Mouse (Mus musculus): Measurements from ENCODE around the gene Bglap. TPM values are rescaled to one million over a fixed set of nuclear protein-coding genes. Genes with fewer than 3 reads are reported as not detected.

Bglap gene
- polyA plus RNA-seq, 1 experiment = 56.2 TPM

GRCm38 (mm10) chr3:88336058-88337013 lies 47.9 kb downstream of the Bglap start, which contains the start of the genes Tmem79 and Smg5:
Gene Tmem79 (minus strand): TSS chr3:88336148.
Gene Smg5 (plus strand): TSS chr3:88336260.
- Histone ChIP-seq H3K27ac (ENCODE audit: control insufficient read depth, insufficient read depth, low read depth, low read length, poor library complexity) (peak within 1 kb of the TSS; percentile 96), H3K4me1 (ENCODE audit: control insufficient read depth, insufficient read depth, low read length) (peaks cover 2% of the 10 kb centered on the region; the same call in 1 of the 2 replicates), H3K4me3 (replicated peaks; ENCODE audit: control insufficient read depth, low read depth, low read length) (peak within 1 kb of the TSS; percentile 100)
- WGBS = under 1% methylated on average over 65 of the region's 66 CpGs
- TF ChIP-seq CTCF (IDR thresholded peaks at IDR 0.05; ENCODE audit: control insufficient read depth, insufficient read depth, low read length) (no peak), POLR2A (IDR thresholded peaks at IDR 0.05; ENCODE audit: borderline replicate concordance, control insufficient read depth, low read depth, low read length) (peak; percentile 96)

- WGBS = under 1% methylated on average over 27 of the region's 27 CpGs
- peaks cover 2% of the 10 kb centered on the region; the same call in 1 of the 2 replicates for H3K4me1 ChIP-seq (ENCODE audit: control insufficient read depth, insufficient read depth, low read length)
- TF ChIP-seq POLR2A (IDR thresholded peaks at IDR 0.05; ENCODE audit: borderline replicate concordance, control insufficient read depth, low read depth, low read length) (no peak), CTCF (IDR thresholded peaks at IDR 0.05; ENCODE audit: control insufficient read depth, insufficient read depth, low read length) (no peak)
- peak overlapping the region; percentile 96 for H3K27ac ChIP-seq (ENCODE audit: control insufficient read depth, insufficient read depth, low read depth, low read length, poor library complexity)
- H3K4me3 ChIP-seq (replicated peaks; ENCODE audit: control insufficient read depth, low read depth, low read length) = peak overlapping the region; percentile 100
Observed at GRCm38 (mm10) chr3:88335436-88336053, 48.7 kb downstream of the Bglap start.

GRCm38 (mm10) chr3:88334902-88335435 lies 49.3 kb downstream of the Bglap start:
- no peak overlapping the region for H3K4me3 ChIP-seq (replicated peaks; ENCODE audit: control insufficient read depth, low read depth, low read length)
- 18% methylated on average over 3 of the region's 3 CpGs for WGBS
- H3K27ac ChIP-seq (ENCODE audit: control insufficient read depth, insufficient read depth, low read depth, low read length, poor library complexity) = no peak overlapping the region
- H3K4me1 ChIP-seq (ENCODE audit: control insufficient read depth, insufficient read depth, low read length) = peaks cover 2% of the 10 kb centered on the region; the same call in 1 of the 2 replicates
- TF ChIP-seq CTCF (IDR thresholded peaks at IDR 0.05; ENCODE audit: control insufficient read depth, insufficient read depth, low read length) = no peak
- TF ChIP-seq POLR2A (IDR thresholded peaks at IDR 0.05; ENCODE audit: borderline replicate concordance, control insufficient read depth, low read depth, low read length) = no peak

- no peak overlapping the region for H3K4me3 ChIP-seq (replicated peaks; ENCODE audit: control insufficient read depth, low read depth, low read length)
- WGBS = 81% methylated on average over 12 of the region's 12 CpGs
- H3K4me1 ChIP-seq (ENCODE audit: control insufficient read depth, insufficient read depth, low read length) = peaks cover 2% of the 10 kb centered on the region; the same call in 1 of the 2 replicates
- TF ChIP-seq CTCF (IDR thresholded peaks at IDR 0.05; ENCODE audit: control insufficient read depth, insufficient read depth, low read length) (no peak), POLR2A (IDR thresholded peaks at IDR 0.05; ENCODE audit: borderline replicate concordance, control insufficient read depth, low read depth, low read length) (no peak)
- no peak overlapping the region for H3K27ac ChIP-seq (ENCODE audit: control insufficient read depth, insufficient read depth, low read depth, low read length, poor library complexity)
Observed at GRCm38 (mm10) chr3:88334029-88334658, 50.1 kb downstream of the Bglap start.

Other genes with a start within 250 kb of the Bglap start
- 39.7 and 64.7 TPM in 2 replicates for gene Mef2d, start 242.1 kb downstream of the Bglap start, polyA plus RNA-seq (2011; ENCODE audit: insufficient read depth, insufficient read length, low replicate concordance, missing spikeins)
- not detected in 2 replicates for gene Rhbg, start 129.8 kb downstream of the Bglap start, polyA plus RNA-seq (2011; ENCODE audit: insufficient read depth, insufficient read length, low replicate concordance, missing spikeins)
- gene Gm38392, start 97.3 kb downstream of the Bglap start, polyA plus RNA-seq (2011; ENCODE audit: insufficient read depth, insufficient read length, low replicate concordance, missing spikeins) = not detected in 2 replicates
- 2.1 and 16.1 TPM in 2 replicates for gene Tsacc, start 87.5 kb downstream of the Bglap start, polyA plus RNA-seq (2011; ENCODE audit: insufficient read depth, insufficient read length, low replicate concordance, missing spikeins)
- 63.5 and 81.0 TPM in 2 replicates for gene Cct3, start 87.3 kb downstream of the Bglap start, polyA plus RNA-seq (2011; ENCODE audit: insufficient read depth, insufficient read length, low replicate concordance, missing spikeins)
- 18.0 and 79.0 TPM in 2 replicates for gene Glmp, start 59.4 kb downstream of the Bglap start, polyA plus RNA-seq (2011; ENCODE audit: insufficient read depth, insufficient read length, low replicate concordance, missing spikeins)
- 1.8 and 3.1 TPM in 2 replicates for gene Tmem79, start 48.3 kb downstream of the Bglap start, polyA plus RNA-seq (2011; ENCODE audit: insufficient read depth, insufficient read length, low replicate concordance, missing spikeins)
- 37.2 and 65.6 TPM in 2 replicates for gene Smg5, start 48.2 kb downstream of the Bglap start, polyA plus RNA-seq (2011; ENCODE audit: insufficient read depth, insufficient read length, low replicate concordance, missing spikeins)
- 3.6 TPM in 1 of 2 replicates, not detected in the other for gene Paqr6, start 19.9 kb downstream of the Bglap start, polyA plus RNA-seq (2011; ENCODE audit: insufficient read depth, insufficient read length, low replicate concordance, missing spikeins)
- gene Bglap3, start 11.7 kb downstream of the Bglap start, polyA plus RNA-seq (2011; ENCODE audit: insufficient read depth, insufficient read length, low replicate concordance, missing spikeins) = 2.0 TPM in 1 of 2 replicates, not detected in the other
- 13.5 and 129 TPM in 2 replicates for gene Bglap2, start 5.8 kb downstream of the Bglap start, polyA plus RNA-seq (2011; ENCODE audit: insufficient read depth, insufficient read length, low replicate concordance, missing spikeins)
- 60.1 and 67.5 TPM in 2 replicates for gene Pmf1, start 25.9 kb upstream of the Bglap start, polyA plus RNA-seq (2011; ENCODE audit: insufficient read depth, insufficient read length, low replicate concordance, missing spikeins)
- gene Slc25a44, start 40.7 kb upstream of the Bglap start, polyA plus RNA-seq (2011; ENCODE audit: insufficient read depth, insufficient read length, low replicate concordance, missing spikeins) = 15.7 and 17.4 TPM in 2 replicates
- gene Sema4a, start 76.7 kb upstream of the Bglap start, polyA plus RNA-seq (2011; ENCODE audit: insufficient read depth, insufficient read length, low replicate concordance, missing spikeins) = 43.9 and 131 TPM in 2 replicates
- 58.9 and 69.6 TPM in 2 replicates for gene Lmna, start 125.5 kb upstream of the Bglap start, polyA plus RNA-seq (2011; ENCODE audit: insufficient read depth, insufficient read length, low replicate concordance, missing spikeins)
- 0.77 and 2.2 TPM in 2 replicates for gene Mex3a, start 147.9 kb upstream of the Bglap start, polyA plus RNA-seq (2011; ENCODE audit: insufficient read depth, insufficient read length, low replicate concordance, missing spikeins)
- 1.4 TPM in 1 of 2 replicates, not detected in the other for gene Rab25, start 163.8 kb upstream of the Bglap start, polyA plus RNA-seq (2011; ENCODE audit: insufficient read depth, insufficient read length, low replicate concordance, missing spikeins)
- 82.9 and 126 TPM in 2 replicates for gene Lamtor2, start 168.6 kb upstream of the Bglap start, polyA plus RNA-seq (2011; ENCODE audit: insufficient read depth, insufficient read length, low replicate concordance, missing spikeins)
- gene Ubqln4, start 169.3 kb upstream of the Bglap start, polyA plus RNA-seq (2011; ENCODE audit: insufficient read depth, insufficient read length, low replicate concordance, missing spikeins) = 20.9 and 25.2 TPM in 2 replicates
- gene Ssr2, start 191.4 kb upstream of the Bglap start, polyA plus RNA-seq (2011; ENCODE audit: insufficient read depth, insufficient read length, low replicate concordance, missing spikeins) = 46.1 and 84.8 TPM in 2 replicates
- 39.3 and 96.1 TPM in 2 replicates for gene Arhgef2, start 221.5 kb upstream of the Bglap start, polyA plus RNA-seq (2011; ENCODE audit: insufficient read depth, insufficient read length, low replicate concordance, missing spikeins)